Mouse (Mus musculus): ENCODE data around the gene Ppif. TPM values are rescaled to one million over a fixed set of nuclear protein-coding genes. Genes with fewer than 3 reads are reported as not detected.

Gene Ppif
- polyA plus RNA-seq, 1 experiment from 2014 or later: 33.3 TPM

- H3K36me3 ChIP-seq (ENCODE audit: control insufficient read depth, insufficient read depth, low read length): no peaks in the 10 kb centered on the region
- WGBS: 77% methylated on average over 2 of the region's 2 CpGs
- H3K9me3 ChIP-seq (ENCODE audit: control insufficient read depth, low read length): no peaks in the 10 kb centered on the region
- no peak for DNase-seq (ENCODE audit: low spot score)
- no peak overlapping the region for H3K4me3 ChIP-seq (ENCODE audit: low read depth, low read length)
- no peak for ATAC-seq (ENCODE audit: low FRiP score)
- H3K27ac ChIP-seq (ENCODE audit: low read depth, low read length): no peak overlapping the region
- H3K4me1 ChIP-seq (replicated peaks; ENCODE audit: control insufficient read depth, insufficient read depth, low read length): no peaks in the 10 kb centered on the region; the same call in 1 of the 2 replicates
- H3K9ac ChIP-seq (ENCODE audit: low read depth, low read length): no peak overlapping the region
- no peaks in the 10 kb centered on the region for H3K27me3 ChIP-seq (ENCODE audit: control insufficient read depth, insufficient read depth, low read length)
- no peak overlapping the region for H3K4me2 ChIP-seq (replicated peaks; ENCODE audit: low read depth, low read length)
Observed at GRCm38 (mm10) chr14:25708917-25709316, 15.0 kb downstream of the Ppif start.

GRCm38 (mm10) chr14:25710073-25710472, 16.1 kb downstream of the Ppif start:
- H3K27ac ChIP-seq (ENCODE audit: low read depth, low read length): no peak overlapping the region
- DNase-seq (ENCODE audit: low spot score) (no peak), ATAC-seq (ENCODE audit: low FRiP score) (no peak)
- no peak overlapping the region for H3K4me2 ChIP-seq (replicated peaks; ENCODE audit: low read depth, low read length)
- no peaks in the 10 kb centered on the region for H3K27me3 ChIP-seq (ENCODE audit: control insufficient read depth, insufficient read depth, low read length)
- H3K9ac ChIP-seq (ENCODE audit: low read depth, low read length): no peak overlapping the region
- no peaks in the 10 kb centered on the region for H3K36me3 ChIP-seq (ENCODE audit: control insufficient read depth, insufficient read depth, low read length)
- WGBS: 71% methylated on average over 4 of the region's 4 CpGs
- H3K4me1 ChIP-seq (replicated peaks; ENCODE audit: control insufficient read depth, insufficient read depth, low read length): no peaks in the 10 kb centered on the region; the same call in 1 of the 2 replicates
- no peaks in the 10 kb centered on the region for H3K9me3 ChIP-seq (ENCODE audit: control insufficient read depth, low read length)
- H3K4me3 ChIP-seq (ENCODE audit: low read depth, low read length): no peak overlapping the region

- Histone ChIP-seq H3K4me1 (replicated peaks; ENCODE audit: control insufficient read depth, insufficient read depth, low read length) (no peaks in the 10 kb centered on the region; the same call in 1 of the 2 replicates), H3K27ac (ENCODE audit: low read depth, low read length) (no peak overlapping the region), H3K36me3 (ENCODE audit: control insufficient read depth, insufficient read depth, low read length) (no peaks in the 10 kb centered on the region), H3K4me3 (ENCODE audit: low read depth, low read length) (no peak overlapping the region), H3K4me2 (replicated peaks; ENCODE audit: low read depth, low read length) (no peak overlapping the region), H3K27me3 (ENCODE audit: control insufficient read depth, insufficient read depth, low read length) (no peaks in the 10 kb centered on the region), H3K9ac (ENCODE audit: low read depth, low read length) (no peak overlapping the region), H3K9me3 (ENCODE audit: control insufficient read depth, low read length) (no peaks in the 10 kb centered on the region)
- DNase-seq (ENCODE audit: low spot score) (no peak), ATAC-seq (ENCODE audit: low FRiP score) (no peak)
- 71% methylated on average over 4 of the region's 4 CpGs for WGBS
Observed at GRCm38 (mm10) chr14:25710681-25711080, 16.7 kb downstream of the Ppif start.

DNA sequence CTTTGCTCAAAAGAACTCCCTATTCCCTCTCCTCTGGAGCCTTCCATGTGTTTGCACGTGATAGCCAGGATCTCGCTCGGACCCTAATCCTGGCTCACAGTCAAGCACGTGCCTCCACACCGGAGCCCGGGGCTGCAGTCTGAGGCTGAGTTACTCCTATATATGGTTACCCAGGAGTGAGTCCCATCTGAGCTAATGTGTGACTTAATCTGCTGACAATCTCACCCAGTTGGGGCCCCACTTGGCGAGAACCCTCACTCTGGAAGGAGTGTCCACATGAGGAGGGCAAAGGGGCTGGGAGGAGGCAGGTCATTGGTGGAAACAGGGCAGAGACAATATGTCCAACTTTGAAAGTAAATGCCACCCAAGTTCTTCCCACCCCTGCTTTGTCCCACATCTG, 17.2 kb downstream of the Ppif start:
- no peaks in the 10 kb centered on the region for H3K27me3 ChIP-seq (ENCODE audit: control insufficient read depth, insufficient read depth, low read length)
- ATAC-seq (ENCODE audit: low FRiP score) (no peak), DNase-seq (ENCODE audit: low spot score) (no peak)
- no peak overlapping the region for H3K4me3 ChIP-seq (ENCODE audit: low read depth, low read length)
- H3K4me1 ChIP-seq (replicated peaks; ENCODE audit: control insufficient read depth, insufficient read depth, low read length): no peaks in the 10 kb centered on the region; the same call in 1 of the 2 replicates
- H3K27ac ChIP-seq (ENCODE audit: low read depth, low read length): no peak overlapping the region
- no peak overlapping the region for H3K9ac ChIP-seq (ENCODE audit: low read depth, low read length)
- H3K36me3 ChIP-seq (ENCODE audit: control insufficient read depth, insufficient read depth, low read length): no peaks in the 10 kb centered on the region
- H3K4me2 ChIP-seq (replicated peaks; ENCODE audit: low read depth, low read length): no peak overlapping the region
- 82% methylated on average over 7 of the region's 7 CpGs for WGBS
- H3K9me3 ChIP-seq (ENCODE audit: control insufficient read depth, low read length): no peaks in the 10 kb centered on the region

- H3K27ac ChIP-seq (ENCODE audit: low read depth, low read length): no peak overlapping the region
- no peaks in the 10 kb centered on the region; the same call in 1 of the 2 replicates for H3K4me1 ChIP-seq (replicated peaks; ENCODE audit: control insufficient read depth, insufficient read depth, low read length)
- no peak for ATAC-seq (ENCODE audit: low FRiP score)
Observed at GRCm38 (mm10) chr14:25711602-25712001, 17.6 kb downstream of the Ppif start.

DNA sequence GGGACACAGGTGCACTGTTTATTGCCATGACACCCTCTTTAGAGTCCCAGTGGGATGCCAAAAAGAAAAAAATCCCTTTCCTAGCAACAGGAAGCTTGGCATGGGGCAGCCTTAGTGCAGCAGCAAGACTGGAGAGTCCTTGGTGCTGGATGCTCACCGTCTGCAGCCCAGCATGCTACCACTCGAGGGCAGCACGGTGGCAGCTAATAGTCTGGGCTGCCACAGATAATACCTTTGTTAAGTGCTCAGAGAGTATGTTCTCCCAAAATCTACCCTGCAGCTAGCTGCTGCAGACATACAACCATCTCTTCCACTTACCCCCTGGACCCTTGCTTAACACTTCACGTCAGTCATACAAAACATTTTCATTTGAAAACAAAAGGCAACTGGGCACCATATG, 19.5 kb downstream of the Ppif start:
- 19% methylated on average over 4 of the region's 4 CpGs for WGBS
- Histone ChIP-seq H3K4me2 (replicated peaks; ENCODE audit: low read depth, low read length) (no peak overlapping the region), H3K27me3 (ENCODE audit: control insufficient read depth, insufficient read depth, low read length) (no peaks in the 10 kb centered on the region), H3K9ac (ENCODE audit: low read depth, low read length) (no peak overlapping the region), H3K36me3 (ENCODE audit: control insufficient read depth, insufficient read depth, low read length) (no peaks in the 10 kb centered on the region), H3K4me1 (replicated peaks; ENCODE audit: control insufficient read depth, insufficient read depth, low read length) (no peaks in the 10 kb centered on the region; the same call in 1 of the 2 replicates), H3K4me3 (ENCODE audit: low read depth, low read length) (no peak overlapping the region), H3K9me3 (ENCODE audit: control insufficient read depth, low read length) (no peaks in the 10 kb centered on the region), H3K27ac (ENCODE audit: low read depth, low read length) (no peak overlapping the region)
- no peak for ATAC-seq (ENCODE audit: low FRiP score)
- DNase-seq (ENCODE audit: low spot score): no peak

More at GRCm38 (mm10) chr14:25711602-25712001, 17.6 kb downstream of the Ppif start:
- no peak overlapping the region for H3K9ac ChIP-seq (ENCODE audit: low read depth, low read length)
- WGBS: 65% methylated on average over 8 of the region's 8 CpGs
- no peaks in the 10 kb centered on the region for H3K9me3 ChIP-seq (ENCODE audit: control insufficient read depth, low read length)
- no peak overlapping the region for H3K4me3 ChIP-seq (ENCODE audit: low read depth, low read length)
- H3K4me2 ChIP-seq (replicated peaks; ENCODE audit: low read depth, low read length): no peak overlapping the region
- no peaks in the 10 kb centered on the region for H3K27me3 ChIP-seq (ENCODE audit: control insufficient read depth, insufficient read depth, low read length)
- no peaks in the 10 kb centered on the region for H3K36me3 ChIP-seq (ENCODE audit: control insufficient read depth, insufficient read depth, low read length)
- DNase-seq (ENCODE audit: low spot score): no peak

- Histone ChIP-seq H3K27ac (ENCODE audit: low read depth, low read length) (no peak overlapping the region), H3K4me1 (replicated peaks; ENCODE audit: control insufficient read depth, insufficient read depth, low read length) (no peaks in the 10 kb centered on the region), H3K27me3 (ENCODE audit: control insufficient read depth, insufficient read depth, low read length) (no peaks in the 10 kb centered on the region), H3K9me3 (ENCODE audit: control insufficient read depth, low read length) (no peaks in the 10 kb centered on the region), H3K4me2 (replicated peaks; ENCODE audit: low read depth, low read length) (no peak overlapping the region), H3K4me3 (ENCODE audit: low read depth, low read length) (no peak overlapping the region), H3K9ac (ENCODE audit: low read depth, low read length) (no peak overlapping the region), H3K36me3 (ENCODE audit: control insufficient read depth, insufficient read depth, low read length) (no peaks in the 10 kb centered on the region)
- WGBS: 81% methylated on average over 1 of the region's 1 CpGs
- no peak for DNase-seq (ENCODE audit: low spot score)
- no peak for ATAC-seq (ENCODE audit: low FRiP score)
Observed at GRCm38 (mm10) chr14:25716528-25716927, 22.6 kb downstream of the Ppif start.

GRCm38 (mm10) chr14:25717718-25718117, 23.8 kb downstream of the Ppif start:
- 82% methylated on average over 8 of the region's 8 CpGs for WGBS
- no peak for ATAC-seq (ENCODE audit: low FRiP score)

GRCm38 (mm10) chr14:25718471-25718870, 24.5 kb downstream of the Ppif start:
- WGBS: 4% methylated on average over 2 of the region's 2 CpGs
- no peak overlapping the region for H3K9ac ChIP-seq (ENCODE audit: low read depth, low read length)
- H3K4me3 ChIP-seq (ENCODE audit: low read depth, low read length): no peak overlapping the region
- no peak overlapping the region for H3K4me2 ChIP-seq (replicated peaks; ENCODE audit: low read depth, low read length)
- H3K9me3 ChIP-seq (ENCODE audit: control insufficient read depth, low read length): no peaks in the 10 kb centered on the region
- H3K27me3 ChIP-seq (ENCODE audit: control insufficient read depth, insufficient read depth, low read length): no peaks in the 10 kb centered on the region
- no peak overlapping the region for H3K27ac ChIP-seq (ENCODE audit: low read depth, low read length)
- ATAC-seq (ENCODE audit: low FRiP score) (no peak), DNase-seq (ENCODE audit: low spot score) (peak; percentile 45)
- no peaks in the 10 kb centered on the region for H3K36me3 ChIP-seq (ENCODE audit: control insufficient read depth, insufficient read depth, low read length)
- no peaks in the 10 kb centered on the region for H3K4me1 ChIP-seq (replicated peaks; ENCODE audit: control insufficient read depth, insufficient read depth, low read length)

More at GRCm38 (mm10) chr14:25717718-25718117, 23.8 kb downstream of the Ppif start:
- Histone ChIP-seq H3K9ac (ENCODE audit: low read depth, low read length) (no peak overlapping the region), H3K27me3 (ENCODE audit: control insufficient read depth, insufficient read depth, low read length) (no peaks in the 10 kb centered on the region), H3K36me3 (ENCODE audit: control insufficient read depth, insufficient read depth, low read length) (no peaks in the 10 kb centered on the region), H3K27ac (ENCODE audit: low read depth, low read length) (no peak overlapping the region), H3K4me1 (replicated peaks; ENCODE audit: control insufficient read depth, insufficient read depth, low read length) (no peaks in the 10 kb centered on the region), H3K4me3 (ENCODE audit: low read depth, low read length) (no peak overlapping the region), H3K4me2 (replicated peaks; ENCODE audit: low read depth, low read length) (no peak overlapping the region), H3K9me3 (ENCODE audit: control insufficient read depth, low read length) (no peaks in the 10 kb centered on the region)
- DNase-seq (ENCODE audit: low spot score): no peak
